Mouse (Mus musculus) G1E-ER4 (cell line): ENCODE results near the gene Tmem80. TPM values are rescaled to one million over a fixed set of nuclear protein-coding genes. Genes with fewer than 3 reads are reported as not detected.

Experiments used
- GATA1 ChIP-seq: IDR thresholded peaks from one replicate; pipeline ENCODE4 v1.8.0; 2012; ENCODE audit warnings: low read length, inconsistent platforms
- polyA plus RNA-seq: library from polyadenylated mRNA; stranded (reverse); fragments of >175 nt; gene quantifications from 2 replicates; pipeline ENCODE4 v1.2.3, GENCODE M21; 2012

The Tmem80 gene
- polyA plus RNA-seq, 1 experiment: 9.3 TPM

- TF ChIP-seq GATA1: peak; percentile 25
Observed at GRCm38 (mm10) chr7:141364349-141365048, 37.0 kb downstream of the Tmem80 start.

GRCm38 (mm10) chr7:141365049-141365445 lies 37.5 kb downstream of the Tmem80 start:
- no peak for TF ChIP-seq GATA1

- TF ChIP-seq GATA1: no peak
Observed at GRCm38 (mm10) chr7:141367358-141367757, 39.8 kb downstream of the Tmem80 start.

GRCm38 (mm10) chr7:141369918-141370317 lies 42.4 kb downstream of the Tmem80 start:
- no peak for TF ChIP-seq GATA1

- no peak for TF ChIP-seq GATA1
Observed at GRCm38 (mm10) chr7:141371942-141372595, 44.5 kb downstream of the Tmem80 start.

- TF ChIP-seq GATA1: no peak
Observed at GRCm38 (mm10) chr7:141373611-141374010, 46.1 kb downstream of the Tmem80 start.

GRCm38 (mm10) chr7:141374399-141374798 lies 46.9 kb downstream of the Tmem80 start:
- no peak for TF ChIP-seq GATA1

- no peak for TF ChIP-seq GATA1
Observed at GRCm38 (mm10) chr7:141379584-141379983, 52.0 kb downstream of the Tmem80 start.

GRCm38 (mm10) chr7:141381068-141381835 lies 53.7 kb downstream of the Tmem80 start:
- no peak for TF ChIP-seq GATA1

Other genes starting within 250 kb of the Tmem80 start
- gene Pkp3, start 249.5 kb upstream of the Tmem80 start, polyA plus RNA-seq: 0.05 TPM in 1 of 2 replicates, not detected in the other
- 7.2 and 9.5 TPM in 2 replicates for gene Sigirr, start 227.2 kb upstream of the Tmem80 start, polyA plus RNA-seq
- gene Ano9, start 209.9 kb upstream of the Tmem80 start, polyA plus RNA-seq: not detected in 2 replicates
- 49.9 and 62.6 TPM in 2 replicates for gene Ptdss2, start 205.4 kb upstream of the Tmem80 start, polyA plus RNA-seq
- 1.5 and 14.6 TPM in 2 replicates for gene Rnh1, start 154.9 kb upstream of the Tmem80 start, polyA plus RNA-seq
- 46.6 and 52.7 TPM in 2 replicates for gene Hras, start 133.7 kb upstream of the Tmem80 start, polyA plus RNA-seq
- 2.4 and 3.1 TPM in 2 replicates for gene Lrrc56, start 133.6 kb upstream of the Tmem80 start, polyA plus RNA-seq
- 0.08 and 0.10 TPM in 2 replicates for gene Lmntd2, start 113.7 kb upstream of the Tmem80 start, polyA plus RNA-seq
- 12.7 and 20.3 TPM in 2 replicates for gene Rassf7, start 111.9 kb upstream of the Tmem80 start, polyA plus RNA-seq
- 132 and 133 TPM in 2 replicates for gene Phrf1, start 99.0 kb upstream of the Tmem80 start, polyA plus RNA-seq
- gene Irf7, start 61.3 kb upstream of the Tmem80 start, polyA plus RNA-seq: 24.4 and 30.7 TPM in 2 replicates
- gene Cdhr5, start 51.0 kb upstream of the Tmem80 start, polyA plus RNA-seq: not detected in 2 replicates
- gene Sct, start 48.6 kb upstream of the Tmem80 start, polyA plus RNA-seq: not detected in 2 replicates
- gene Drd4, start 35.7 kb upstream of the Tmem80 start, polyA plus RNA-seq: 0.03 TPM in 1 of 2 replicates, not detected in the other
- 72.4 and 106 TPM in 2 replicates for gene Deaf1, start within 50 bp of the Tmem80 start, polyA plus RNA-seq
- not detected in 2 replicates for gene Eps8l2, start 11.1 kb downstream of the Tmem80 start, polyA plus RNA-seq
- gene Taldo1, start 64.5 kb downstream of the Tmem80 start, polyA plus RNA-seq: 96.8 and 412 TPM in 2 replicates
- 16.2 and 16.7 TPM in 2 replicates for gene Gatd1, start 86.4 kb downstream of the Tmem80 start, polyA plus RNA-seq
- not detected in 2 replicates for gene Cend1, start 101.8 kb downstream of the Tmem80 start, polyA plus RNA-seq
- gene Slc25a22, start 110.2 kb downstream of the Tmem80 start, polyA plus RNA-seq: 66.0 and 68.6 TPM in 2 replicates
- 39.0 and 55.7 TPM in 2 replicates for gene Pidd1, start 116.3 kb downstream of the Tmem80 start, polyA plus RNA-seq
- 3,328 and 6,963 TPM in 2 replicates for gene Rplp2, start 119.6 kb downstream of the Tmem80 start, polyA plus RNA-seq
- 61.7 and 77.3 TPM in 2 replicates for gene Pnpla2, start 127.5 kb downstream of the Tmem80 start, polyA plus RNA-seq
- 0.09 TPM in 1 of 2 replicates, not detected in the other for gene Cracr2b, start 133.4 kb downstream of the Tmem80 start, polyA plus RNA-seq
- gene Cd151, start 139.7 kb downstream of the Tmem80 start, polyA plus RNA-seq: 15.2 and 30.8 TPM in 2 replicates
- 88.8 and 114 TPM in 2 replicates for gene Polr2l, start 147.4 kb downstream of the Tmem80 start, polyA plus RNA-seq
- 26.6 and 26.7 TPM in 2 replicates for gene Tspan4, start 147.5 kb downstream of the Tmem80 start, polyA plus RNA-seq
- 14.6 and 17.4 TPM in 2 replicates for gene Chid1, start 212.1 kb downstream of the Tmem80 start, polyA plus RNA-seq
- gene Ap2a2, start 234.4 kb downstream of the Tmem80 start, polyA plus RNA-seq: not detected in 2 replicates